Mouse (Mus musculus): ENCODE measurements around the gene Rbm5. TPM values are rescaled to one million over a fixed set of nuclear protein-coding genes. Genes with fewer than 3 reads are reported as not detected.

Rbm5 gene
- total RNA-seq, 2 experiments from 2014 or later = 159 to 181 TPM

DNA sequence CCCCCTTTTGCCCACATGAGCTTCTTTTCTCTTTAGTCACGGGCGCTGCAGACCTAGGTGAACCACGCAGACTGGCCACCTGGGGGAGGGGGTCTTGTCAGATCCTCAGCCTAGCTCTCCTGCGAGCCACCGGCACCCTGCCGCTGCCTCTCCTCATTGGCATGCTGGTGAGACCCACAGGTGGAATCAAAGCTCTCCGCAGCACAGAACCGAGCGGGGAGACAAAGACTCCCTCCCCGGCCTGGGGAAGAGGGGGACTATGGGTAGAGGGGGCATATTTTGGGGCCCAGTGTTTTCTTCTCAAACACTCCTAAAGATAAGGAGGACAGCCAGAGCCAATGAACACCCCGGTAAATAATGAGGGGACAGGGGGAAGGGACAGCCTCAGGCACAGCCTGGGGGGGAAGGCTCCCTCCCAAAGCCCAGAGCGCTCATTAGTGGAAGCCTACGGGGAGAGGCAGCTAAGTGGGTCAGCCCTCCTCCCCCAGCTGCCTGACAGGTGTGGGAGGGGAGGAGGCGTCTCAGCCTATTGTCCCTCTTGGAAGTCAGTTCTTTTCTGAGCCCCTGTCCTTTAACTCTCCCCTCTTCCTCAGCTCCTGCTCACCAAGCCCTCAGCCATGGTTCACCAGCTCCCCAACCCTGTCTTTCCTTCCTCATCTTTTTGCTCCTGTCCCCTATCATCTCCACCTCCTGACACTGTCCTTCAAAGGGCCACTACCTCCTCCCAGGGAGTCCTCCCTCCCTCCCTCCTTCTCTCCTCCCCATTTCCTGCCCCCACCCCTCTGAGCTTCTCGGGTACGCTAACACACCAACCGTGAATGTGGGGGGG lies 35.2 kb downstream of the Rbm5 start:
- DNase-seq (ENCODE audit: low spot score in 2 of 2) = no peak

- DNase-seq (ENCODE audit: low spot score in 2 of 2) = no peak
These were observed 36.2 kb downstream of the Rbm5 start for GRCm38 (mm10) chr9:107734567-107734971.

DNA sequence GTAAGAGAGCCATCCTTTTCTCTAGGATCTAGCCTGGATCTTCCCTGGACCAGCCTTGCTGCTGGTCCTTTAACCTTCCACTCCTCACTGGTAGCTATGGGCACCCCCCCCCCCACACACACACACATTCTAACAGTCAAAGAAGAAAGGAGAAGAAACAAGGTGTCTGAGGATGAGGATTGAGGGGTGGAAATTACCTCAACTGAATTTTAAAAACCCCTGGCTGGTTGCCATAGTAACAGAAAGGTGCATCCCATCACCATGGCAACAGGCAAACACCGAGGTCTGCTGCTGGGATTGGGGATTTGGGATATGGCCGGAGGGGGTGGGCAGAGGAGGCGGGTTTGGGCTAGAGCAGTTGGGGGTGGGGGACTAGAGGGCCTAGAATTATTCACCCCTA lies 41.1 kb downstream of the Rbm5 start:
- no peak for DNase-seq (ENCODE audit: low spot score in 2 of 2)

- no peak for DNase-seq (ENCODE audit: low spot score in 2 of 2)
These were observed 41.7 kb downstream of the Rbm5 start for GRCm38 (mm10) chr9:107728919-107729670.

GRCm38 (mm10) chr9:107727041-107727440 lies 43.8 kb downstream of the Rbm5 start:
- no peak for DNase-seq (ENCODE audit: low spot score in 2 of 2)

DNA sequence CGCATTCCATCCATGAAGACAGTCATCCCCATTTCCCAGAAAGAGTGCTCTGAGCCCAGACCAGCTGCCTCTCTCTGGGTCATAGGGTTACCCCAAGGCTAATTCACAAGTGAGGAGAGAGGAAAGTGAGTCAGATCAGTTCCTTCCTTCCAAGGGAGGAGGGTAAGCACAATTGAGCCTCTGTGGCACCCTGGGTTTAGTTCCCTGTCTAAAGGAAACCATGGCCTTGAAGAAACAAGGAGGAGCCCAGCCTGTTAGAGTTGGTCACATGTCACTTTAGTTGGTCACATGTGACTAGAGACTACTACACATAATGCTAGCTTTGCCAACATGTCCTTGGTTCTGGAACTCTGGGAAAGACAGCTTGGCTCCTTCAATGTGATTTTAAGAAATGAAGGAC lies 46.0 kb downstream of the Rbm5 start:
- DNase-seq (ENCODE audit: low spot score in 2 of 2) = no peak

GRCm38 (mm10) chr9:107723794-107724531 lies 46.8 kb downstream of the Rbm5 start:
- no peak for DNase-seq (ENCODE audit: low spot score in 2 of 2)

- no peak for DNase-seq (ENCODE audit: low spot score in 2 of 2)
These were observed 47.5 kb downstream of the Rbm5 start for GRCm38 (mm10) chr9:107723292-107723691.

DNA sequence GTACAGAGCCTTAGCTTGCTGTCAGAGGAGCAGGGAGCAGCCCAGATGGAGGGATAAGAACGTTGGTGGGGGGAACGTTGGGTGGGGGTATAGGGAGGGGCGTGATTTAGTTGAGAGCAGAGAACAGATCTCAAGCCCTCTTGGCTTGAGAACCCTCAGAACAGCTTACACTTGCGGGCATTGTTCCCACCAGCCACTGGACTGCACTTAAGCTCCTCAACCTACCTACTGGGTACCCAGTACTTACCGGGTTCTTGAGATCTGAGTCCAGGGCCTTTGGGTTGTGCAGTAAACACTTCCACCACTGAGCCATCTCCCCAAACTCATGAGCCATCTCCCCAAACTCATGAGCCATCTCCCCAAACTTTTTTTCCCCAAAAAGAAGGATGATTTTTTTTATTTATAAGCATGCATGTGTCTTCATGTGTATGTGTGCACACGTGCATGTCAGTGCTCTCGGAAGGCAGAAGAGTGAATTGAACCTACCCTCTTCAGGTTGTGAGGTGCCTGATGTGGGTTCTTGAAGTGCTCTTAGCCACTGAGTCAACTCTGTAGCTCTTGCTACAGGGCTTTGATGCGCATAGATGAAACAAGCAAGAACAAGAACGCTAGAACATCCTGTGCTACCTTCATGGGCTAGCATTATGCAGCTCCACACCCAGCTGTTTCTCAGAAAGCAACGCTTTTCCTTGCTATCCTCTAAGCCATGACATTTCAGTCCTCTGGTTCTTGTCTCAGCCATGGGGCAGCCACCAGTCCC lies 51.8 kb downstream of the Rbm5 start:
- no peak for DNase-seq (ENCODE audit: low spot score in 2 of 2)

GRCm38 (mm10) chr9:107716951-107717350 lies 53.8 kb downstream of the Rbm5 start:
- no peak for DNase-seq (ENCODE audit: low spot score in 2 of 2)

DNA sequence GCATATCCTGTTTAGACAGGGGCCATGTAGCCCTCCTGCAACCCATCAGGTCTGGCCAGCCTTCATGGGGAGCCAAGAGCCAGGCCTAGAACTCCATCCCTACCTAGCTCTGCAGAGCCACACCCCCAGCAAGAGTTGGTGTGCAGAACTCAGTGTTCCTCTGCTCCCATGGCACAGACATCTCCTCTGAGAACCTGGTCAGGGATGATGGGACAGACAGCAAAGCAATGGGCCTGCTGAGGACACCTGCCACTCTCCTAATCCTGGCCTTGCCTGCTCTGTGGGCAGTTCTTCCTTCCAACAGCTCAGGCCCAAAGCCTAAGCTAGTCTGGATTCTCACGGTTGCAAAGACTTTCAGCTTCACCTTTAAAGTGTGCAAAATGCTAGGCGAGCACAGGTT lies 55.2 kb downstream of the Rbm5 start:
- no peak for DNase-seq (ENCODE audit: low spot score in 2 of 2)

DNA sequence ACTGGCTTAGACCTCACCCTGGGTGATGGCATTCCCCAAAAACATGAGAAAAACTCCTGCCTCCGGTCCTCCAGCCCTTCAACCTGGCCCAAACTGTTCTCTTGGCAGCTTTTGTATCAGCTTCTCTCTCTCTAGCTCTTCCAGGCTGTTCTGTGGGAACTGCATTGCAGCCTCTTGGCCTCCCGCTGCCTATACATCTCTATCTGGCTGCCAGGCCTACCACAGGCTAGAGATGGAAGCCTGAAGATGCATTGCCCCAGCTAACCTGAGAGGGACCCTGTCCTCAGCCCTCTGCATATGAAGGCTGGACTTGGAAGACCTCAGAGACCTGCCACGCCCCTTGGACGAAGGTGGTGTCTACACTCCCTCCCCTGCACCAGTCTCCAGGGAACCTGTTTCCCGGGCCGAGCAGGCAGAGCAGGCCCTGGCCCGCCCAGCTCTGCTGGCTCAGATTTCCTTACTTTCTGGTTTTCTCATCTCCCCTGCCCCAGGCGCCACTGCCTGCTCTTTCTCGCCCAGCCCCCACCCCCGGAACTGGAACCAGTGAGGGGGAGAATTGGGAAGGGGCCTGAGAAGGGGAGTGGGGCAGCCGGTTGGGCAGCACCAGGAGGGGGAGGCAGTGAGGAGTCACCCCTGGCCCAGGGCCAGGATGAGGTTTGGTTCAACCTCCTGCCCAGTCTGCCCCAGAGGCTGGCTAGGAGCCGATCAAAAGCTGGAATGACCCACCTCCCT lies 56.4 kb downstream of the Rbm5 start:
- DNase-seq (ENCODE audit: low spot score in 2 of 2) = no peak

DNA sequence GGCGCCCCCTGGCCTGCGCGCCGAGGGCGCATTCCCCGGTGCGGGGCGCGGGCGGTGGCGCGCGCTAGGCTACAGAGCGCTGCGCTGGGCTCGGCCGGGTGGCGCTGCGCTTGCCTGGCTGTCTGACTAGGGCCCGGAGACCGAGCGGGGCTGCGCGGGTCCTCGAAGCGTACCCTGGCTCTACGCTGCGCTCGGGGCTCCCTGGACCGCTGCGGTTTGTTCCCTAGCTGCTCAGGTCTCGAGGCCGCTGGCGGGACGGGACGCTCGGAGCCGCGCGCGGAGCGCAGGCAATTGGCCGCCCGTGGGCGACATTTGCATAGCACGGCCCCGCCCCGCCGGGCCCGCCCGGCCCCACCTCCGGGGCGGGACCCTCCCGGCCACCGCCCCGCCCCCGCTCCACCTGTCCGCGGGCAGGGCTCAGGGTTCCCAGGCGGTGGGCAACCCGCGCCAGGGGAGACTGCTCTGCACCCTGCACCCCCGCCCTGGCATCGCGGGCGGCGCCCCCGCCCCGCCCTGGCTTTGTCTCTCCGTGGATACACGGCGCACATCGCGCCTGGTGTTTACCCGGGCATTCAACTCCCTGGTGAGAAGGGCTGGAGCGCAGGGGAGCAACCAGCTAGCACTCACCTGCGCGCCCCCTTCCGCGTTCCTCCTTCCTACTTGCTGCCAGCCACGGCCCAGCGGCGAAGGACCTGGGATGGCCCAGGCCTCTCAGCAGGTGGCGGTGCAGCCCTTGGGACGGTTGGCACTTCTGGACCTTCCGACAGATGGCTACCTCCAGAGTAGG lies 60.9 kb downstream of the Rbm5 start, which contains the start of gene Sema3f:
Gene Sema3f (minus strand): TSS at position 779 of the 787 bp plus-strand sequence.
- DNase-seq (ENCODE audit: low spot score in 2 of 2) = peak; percentile 38 to 65

- DNase-seq (ENCODE audit: low spot score in 2 of 2) = no peak
These were observed 61.6 kb downstream of the Rbm5 start for GRCm38 (mm10) chr9:107709096-107709696.

- DNase-seq (ENCODE audit: low spot score in 2 of 2) = no peak
These were observed 62.2 kb downstream of the Rbm5 start for GRCm38 (mm10) chr9:107708439-107709095.

GRCm38 (mm10) chr9:107707701-107708438 lies 62.9 kb downstream of the Rbm5 start:
- no peak for DNase-seq (ENCODE audit: low spot score in 2 of 2)

- no peak for DNase-seq (ENCODE audit: low spot score in 2 of 2)
These were observed 64.0 kb downstream of the Rbm5 start for GRCm38 (mm10) chr9:107706781-107707211.

All from layer of hippocampus, postnatal 10 days (tissue).